Mouse (Mus musculus) heart, postnatal 0 days (tissue): Measurements from ENCODE around the gene Olfr1281. TPM values are rescaled to one million over a fixed set of nuclear protein-coding genes. Genes with fewer than 3 reads are reported as not detected.

Experiments used
- ATAC-seq: fragments of 200-750 bp; cut with Nextera tagmentation; 2 replicates; pipeline ENCODE4 v1.8.0; 2017; ENCODE audit warnings: low read depth, moderate number of reproducible peaks, moderate library complexity; ENCODE audit not compliant: insufficient read depth
- DNase-seq: peaks from one replicate; pipeline ENCODE4 v3.0.0-alpha.2; 2016; ENCODE audit warnings: low spot score
- H3K27ac ChIP-seq: fragments of 300-500 bp; sonication (generic); 2 replicates; pipeline ENCODE4 v1.5.1; 2014; ENCODE audit warnings: low read depth, mild to moderate bottlenecking
- H3K27me3 ChIP-seq: fragments of 300-500 bp; sonication (generic); 2 replicates; pipeline ENCODE4 v1.6.1; 2014; ENCODE audit warnings: low read length, mixed read lengths; ENCODE audit not compliant: control insufficient read depth, insufficient read depth
- H3K36me3 ChIP-seq: fragments of 300-500 bp; sonication (generic); replicated peaks from 2 replicates; pipeline ENCODE4 v1.6.1; 2014; ENCODE audit warnings: low read length, mixed read lengths; ENCODE audit not compliant: control insufficient read depth, insufficient read depth
- H3K4me1 ChIP-seq: fragments of 300-500 bp; sonication (generic); 2 replicates; pipeline ENCODE4 v1.6.1; 2014; ENCODE audit warnings: antibody characterized with exemption; ENCODE audit not compliant: control insufficient read depth, insufficient read depth
- H3K4me2 ChIP-seq: fragments of 300-500 bp; sonication (generic); 2 replicates; pipeline ENCODE4 v1.6.1; 2014; ENCODE audit warnings: low read depth, mild to moderate bottlenecking, low read length, moderate library complexity
- H3K4me3 ChIP-seq: fragments of 300-500 bp; sonication (generic); 2 replicates; pipeline ENCODE4 v1.5.1; 2014; ENCODE audit warnings: low read depth, low read length
- H3K9ac ChIP-seq: fragments of 300-500 bp; sonication (generic); replicated peaks from 2 replicates; pipeline ENCODE4 v1.6.1; 2014; ENCODE audit warnings: low read depth, low read length, mixed read lengths
- H3K9me3 ChIP-seq: fragments of 300-500 bp; sonication (generic); replicated peaks from 2 replicates; pipeline ENCODE4 v1.6.1; 2016; ENCODE audit warnings: low read length; ENCODE audit not compliant: control insufficient read depth
- CTCF ChIP-seq: IDR thresholded peaks from 2 replicates; pipeline ENCODE4 v1.5.1; 2016; ENCODE audit warnings: antibody characterized with exemption, control low read depth, low read depth
- EP300 ChIP-seq: IDR thresholded peaks from 2 replicates; pipeline ENCODE4 v1.6.1; 2016; ENCODE audit warnings: antibody characterized with exemption, low read depth
- WGBS: fragments of 180-500 bp; shearing (Covaris S2); extraction: QIAGEN DNeasy Blood & Tissue Kit; methylation state at CpG from one replicate; pipeline ENCODE4 v1.1.7; 2014; 5-methylcytosine and 5-hydroxymethylcytosine counted together
- polyA plus RNA-seq: library from polyadenylated mRNA; unstranded; fragments of >200 nt; fragmentation: Nextera tagmentation; extraction: Ambion mirVana; gene quantifications from 2 replicates; pipeline ENCODE4 v1.2.1, GENCODE M21; 2015
- total RNA-seq: library from RNA; depleted of rRNA; stranded (reverse); fragments of >200 nt; gene quantifications from 2 replicates; pipeline ENCODE4 v1.2.3, GENCODE M21; 2014; ENCODE audit warnings: low replicate concordance; rRNA removed

The Olfr1281 gene
- total and polyA plus RNA-seq, 2 experiments from 2014 or later = not detected

DNA sequence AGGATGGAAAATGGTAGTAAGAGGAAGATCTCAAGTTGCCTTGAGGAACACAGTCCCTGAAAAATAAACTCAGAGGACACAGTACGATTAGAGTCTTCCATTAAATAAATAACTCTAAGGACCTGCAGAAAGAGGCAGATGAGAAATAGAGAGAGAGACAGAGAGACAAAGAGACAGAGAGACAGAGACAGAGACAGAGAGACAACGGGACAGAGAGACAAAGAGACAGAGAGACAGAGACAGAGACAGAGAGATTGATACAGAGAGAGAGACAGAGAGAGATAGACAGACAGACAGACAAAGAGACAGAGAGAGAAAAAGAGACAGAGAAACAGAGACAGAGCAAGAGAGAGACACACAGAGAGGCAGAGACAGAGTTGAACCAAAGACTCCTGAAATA lies 9.7 kb downstream of the Olfr1281 start, which contains the start of gene Olfr1282:
Olfr1282 (minus strand) TSS at position 101 of the 400 bp plus-strand sequence.
- no peak within 1 kb of the TSS for H3K4me2 ChIP-seq
- ATAC-seq = no peak
- no peak for DNase-seq
- H3K36me3 ChIP-seq = no peaks in the 10 kb centered on the region
- TF ChIP-seq CTCF = no peak
- no peak for TF ChIP-seq EP300
- no peak within 1 kb of the TSS for H3K4me3 ChIP-seq
- 54% methylated on average over 2 of the region's 2 CpGs for WGBS
- H3K9me3 ChIP-seq = no peaks in the 10 kb centered on the region
- no peak within 1 kb of the TSS for H3K27ac ChIP-seq
- H3K9ac ChIP-seq = no peak within 1 kb of the TSS
- H3K27me3 ChIP-seq = no peaks in the 10 kb centered on the region
- H3K4me1 ChIP-seq = no peaks in the 10 kb centered on the region

DNA sequence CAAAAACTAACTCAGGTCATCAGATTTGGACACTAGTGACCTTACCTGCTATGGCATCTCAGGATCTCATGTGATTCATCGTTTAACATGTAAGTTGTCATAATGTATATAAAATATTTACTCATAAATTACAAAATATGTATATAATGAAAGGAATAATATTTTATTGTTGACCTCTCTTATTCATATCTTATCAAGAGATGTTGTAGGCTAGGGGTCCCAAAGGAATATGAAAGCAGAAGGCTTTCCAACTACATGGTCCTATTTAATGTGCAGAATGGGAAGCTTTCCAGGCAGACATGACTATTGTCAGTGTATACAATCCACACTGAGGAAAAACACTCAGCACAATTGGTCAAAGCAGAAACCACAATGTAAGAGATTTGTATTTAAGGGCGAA lies 40.2 kb downstream of the Olfr1281 start, which contains the start of gene Olfr1283:
Olfr1283 (plus strand) TSS at position 301 of the 400 bp plus-strand sequence.
- Histone ChIP-seq H3K27ac (no peak within 1 kb of the TSS), H3K4me3 (no peak within 1 kb of the TSS), H3K9me3 (no peaks in the 10 kb centered on the region), H3K36me3 (no peaks in the 10 kb centered on the region), H3K27me3 (no peaks in the 10 kb centered on the region), H3K9ac (no peak within 1 kb of the TSS), H3K4me1 (no peaks in the 10 kb centered on the region), H3K4me2 (no peak within 1 kb of the TSS)
- WGBS = 54% methylated on average over 2 of the region's 2 CpGs
- TF ChIP-seq CTCF (no peak), EP300 (no peak)
- no peak for DNase-seq
- no peak for ATAC-seq

DNA sequence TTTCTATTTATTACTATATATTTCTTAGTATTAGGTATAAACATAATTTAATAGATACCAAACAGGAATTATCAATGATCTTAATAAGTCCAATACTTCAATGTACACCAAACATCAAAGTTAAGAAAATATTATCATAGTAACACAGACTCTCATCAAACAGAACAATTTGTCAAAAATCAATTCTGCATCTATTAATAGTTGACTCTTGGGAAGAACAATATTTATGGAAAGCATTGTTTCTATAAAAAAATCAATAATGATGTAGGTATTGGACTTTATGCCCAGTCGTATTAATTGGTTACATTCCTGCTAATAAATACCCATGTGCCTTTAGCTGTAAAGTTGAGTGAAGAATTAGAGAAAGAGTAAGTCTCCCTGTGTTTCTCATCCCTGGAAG lies 48.9 kb downstream of the Olfr1281 start, which contains the start of gene Olfr1284:
Olfr1284 (plus strand) TSS at position 301 of the 400 bp plus-strand sequence.
- no peak for DNase-seq
- H3K9ac ChIP-seq = no peak within 1 kb of the TSS
- no peaks in the 10 kb centered on the region for H3K9me3 ChIP-seq
- ATAC-seq = no peak
- 76% methylated on average over 1 of the region's 1 CpGs for WGBS
- no peak within 1 kb of the TSS for H3K27ac ChIP-seq
- TF ChIP-seq EP300 = no peak
- no peak for TF ChIP-seq CTCF
- H3K27me3 ChIP-seq = no peaks in the 10 kb centered on the region
- no peaks in the 10 kb centered on the region for H3K36me3 ChIP-seq
- no peak within 1 kb of the TSS for H3K4me3 ChIP-seq
- H3K4me1 ChIP-seq = no peaks in the 10 kb centered on the region
- H3K4me2 ChIP-seq = no peak within 1 kb of the TSS

Other genes starting within 250 kb of the Olfr1281 start
- gene Gm13941, start 220.5 kb upstream of the Olfr1281 start, total RNA-seq = not detected in 2 replicates
- gene Gm13941, start 220.5 kb upstream of the Olfr1281 start, polyA plus RNA-seq = not detected in 2 replicates
- not detected in 2 replicates for gene Gm15130, start 173.6 kb upstream of the Olfr1281 start, total RNA-seq
- not detected in 2 replicates for gene Gm15130, start 173.6 kb upstream of the Olfr1281 start, polyA plus RNA-seq
- gene 4930430A15Rik, start 96.9 kb upstream of the Olfr1281 start, total RNA-seq = not detected in 2 replicates
- gene 4930430A15Rik, start 96.9 kb upstream of the Olfr1281 start, polyA plus RNA-seq = not detected in 2 replicates
- not detected in 2 replicates for gene Olfr1275, start 91.2 kb upstream of the Olfr1281 start, total RNA-seq
- gene Olfr1275, start 91.2 kb upstream of the Olfr1281 start, polyA plus RNA-seq = not detected in 2 replicates
- not detected in 2 replicates for gene Olfr1276, start 72.0 kb upstream of the Olfr1281 start, total RNA-seq
- not detected in 2 replicates for gene Olfr1276, start 72.0 kb upstream of the Olfr1281 start, polyA plus RNA-seq
- not detected in 2 replicates for gene Olfr1277, start 52.4 kb upstream of the Olfr1281 start, total RNA-seq
- not detected in 2 replicates for gene Olfr1277, start 52.4 kb upstream of the Olfr1281 start, polyA plus RNA-seq
- gene Olfr1278, start 36.4 kb upstream of the Olfr1281 start, total RNA-seq = not detected in 2 replicates
- gene Olfr1278, start 36.4 kb upstream of the Olfr1281 start, polyA plus RNA-seq = not detected in 2 replicates
- not detected in 2 replicates for gene Olfr1279, start 25.9 kb upstream of the Olfr1281 start, total RNA-seq
- not detected in 2 replicates for gene Olfr1279, start 25.9 kb upstream of the Olfr1281 start, polyA plus RNA-seq
- not detected in 2 replicates for gene Olfr1280, start 12.5 kb upstream of the Olfr1281 start, total RNA-seq
- gene Olfr1280, start 12.5 kb upstream of the Olfr1281 start, polyA plus RNA-seq = not detected in 2 replicates
- gene Olfr1282, start 9.6 kb downstream of the Olfr1281 start, total RNA-seq = not detected in 2 replicates
- not detected in 2 replicates for gene Olfr1282, start 9.6 kb downstream of the Olfr1281 start, polyA plus RNA-seq
- not detected in 2 replicates for gene Olfr1283, start 40.3 kb downstream of the Olfr1281 start, total RNA-seq
- not detected in 2 replicates for gene Olfr1283, start 40.3 kb downstream of the Olfr1281 start, polyA plus RNA-seq
- gene Olfr1284, start 49.0 kb downstream of the Olfr1281 start, total RNA-seq = not detected in 2 replicates
- gene Olfr1284, start 49.0 kb downstream of the Olfr1281 start, polyA plus RNA-seq = not detected in 2 replicates
- gene Olfr1286, start 96.6 kb downstream of the Olfr1281 start, total RNA-seq = not detected in 2 replicates
- gene Olfr1286, start 96.6 kb downstream of the Olfr1281 start, polyA plus RNA-seq = not detected in 2 replicates
- gene Olfr1287, start 122.6 kb downstream of the Olfr1281 start, total RNA-seq = not detected in 2 replicates
- gene Olfr1287, start 122.6 kb downstream of the Olfr1281 start, polyA plus RNA-seq = not detected in 2 replicates
- not detected in 2 replicates for gene Olfr1288, start 147.6 kb downstream of the Olfr1281 start, total RNA-seq
- not detected in 2 replicates for gene Olfr1288, start 147.6 kb downstream of the Olfr1281 start, polyA plus RNA-seq
- not detected in 2 replicates for gene Olfr1289, start 154.3 kb downstream of the Olfr1281 start, total RNA-seq
- gene Olfr1289, start 154.3 kb downstream of the Olfr1281 start, polyA plus RNA-seq = not detected in 2 replicates
- not detected in 2 replicates for gene Olfr1290, start 167.3 kb downstream of the Olfr1281 start, total RNA-seq
- not detected in 2 replicates for gene Olfr1290, start 167.3 kb downstream of the Olfr1281 start, polyA plus RNA-seq
- gene Olfr1291-ps1, start 170.7 kb downstream of the Olfr1281 start, total RNA-seq = not detected in 2 replicates
- not detected in 2 replicates for gene Olfr1291-ps1, start 170.7 kb downstream of the Olfr1281 start, polyA plus RNA-seq
- not detected in 2 replicates for gene Olfr1293-ps, start 198.7 kb downstream of the Olfr1281 start, total RNA-seq
- gene Olfr1293-ps, start 198.7 kb downstream of the Olfr1281 start, polyA plus RNA-seq = not detected in 2 replicates
- not detected in 2 replicates for gene Olfr1294, start 213.8 kb downstream of the Olfr1281 start, total RNA-seq
- gene Olfr1294, start 213.8 kb downstream of the Olfr1281 start, polyA plus RNA-seq = not detected in 2 replicates
- gene Olfr1295, start 243.2 kb downstream of the Olfr1281 start, total RNA-seq = not detected in 2 replicates
- gene Olfr1295, start 243.2 kb downstream of the Olfr1281 start, polyA plus RNA-seq = not detected in 2 replicates